Mouse (Mus musculus) gastrocnemius, postnatal 25 days (tissue): ENCODE results near the gene Nadk2. TPM values are rescaled to one million over a fixed set of nuclear protein-coding genes. Genes with fewer than 3 reads are reported as not detected.

Experiments used
- DNase-seq: peaks from one replicate; pipeline ENCODE4 v3.0.0; 2022
- total RNA-seq, 2 experiments: library from RNA; stranded (reverse); gene quantifications; 1 replicate in 1 of 2; 2 replicates in 1 of 2; pipeline ENCODE4 v1.2.3; 2021

The Nadk2 gene
- total RNA-seq, 2 experiments from 2014 or later: 19.3 to 24.2 TPM

GRCm38 (mm10) chr15:9087895-9088682 lies 17.0 kb downstream of the Nadk2 start:
- no peak for DNase-seq

- DNase-seq: no peak
Measured at GRCm38 (mm10) chr15:9088683-9089072, 17.6 kb downstream of the Nadk2 start.

GRCm38 (mm10) chr15:9089136-9089720 lies 18.2 kb downstream of the Nadk2 start:
- no peak for DNase-seq

GRCm38 (mm10) chr15:9090662-9091061 lies 19.6 kb downstream of the Nadk2 start:
- no peak for DNase-seq

GRCm38 (mm10) chr15:9093598-9094365 lies 22.7 kb downstream of the Nadk2 start:
- DNase-seq: no peak

- no peak for DNase-seq
Measured at GRCm38 (mm10) chr15:9094366-9094750, 23.3 kb downstream of the Nadk2 start.

GRCm38 (mm10) chr15:9096865-9097264 lies 25.8 kb downstream of the Nadk2 start:
- DNase-seq: no peak

GRCm38 (mm10) chr15:9100446-9101077 lies 29.5 kb downstream of the Nadk2 start:
- DNase-seq: no peak

- no peak for DNase-seq
Measured at GRCm38 (mm10) chr15:9106303-9107074, 35.4 kb downstream of the Nadk2 start.

- DNase-seq: no peak
Measured at GRCm38 (mm10) chr15:9110526-9111347, 39.7 kb downstream of the Nadk2 start.

- DNase-seq: no peak
Measured at GRCm38 (mm10) chr15:9111648-9112047, 40.6 kb downstream of the Nadk2 start.

- no peak for DNase-seq
Measured at GRCm38 (mm10) chr15:9113556-9113955, 42.5 kb downstream of the Nadk2 start.

GRCm38 (mm10) chr15:9114131-9114530 lies 43.1 kb downstream of the Nadk2 start:
- DNase-seq: no peak

- DNase-seq: no peak
Measured at GRCm38 (mm10) chr15:9114599-9114998, 43.5 kb downstream of the Nadk2 start.

GRCm38 (mm10) chr15:9118852-9119251 lies 47.8 kb downstream of the Nadk2 start:
- no peak for DNase-seq

- no peak for DNase-seq
Measured at GRCm38 (mm10) chr15:9120081-9120480, 49.0 kb downstream of the Nadk2 start.

- DNase-seq: no peak
Measured at GRCm38 (mm10) chr15:9122989-9123388, 51.9 kb downstream of the Nadk2 start.

- no peak for DNase-seq
Measured at GRCm38 (mm10) chr15:9124856-9125255, 53.8 kb downstream of the Nadk2 start.

GRCm38 (mm10) chr15:9127051-9127791 lies 56.2 kb downstream of the Nadk2 start:
- DNase-seq: no peak
